Mouse (Mus musculus) lung, postnatal 0 days (tissue): ENCODE data around the gene Mtor.

Experiments used
- CTCF ChIP-seq: IDR thresholded peaks from 2 replicates; pipeline ENCODE4 v1.5.1; 2016; ENCODE audit warnings: antibody characterized with exemption, mild to moderate bottlenecking
- EP300 ChIP-seq: IDR thresholded peaks from 2 replicates; pipeline ENCODE4 v1.6.1; 2016; ENCODE audit warnings: antibody characterized with exemption, mild to moderate bottlenecking, control low read depth

- no peak for TF ChIP-seq EP300
- no peak for TF ChIP-seq CTCF
Observed at GRCm38 (mm10) chr4:148530351-148530750, 81.9 kb downstream of the Mtor start.
